Mouse (Mus musculus): ENCODE results near the gene Plekho2.

GRCm38 (mm10) chr9:65542111-65542524, 37.7 kb downstream of the Plekho2 start:
- TF ChIP-seq EP300 (IDR thresholded peaks at IDR 0.05; ENCODE audit: low read depth): no peak
- no peak for TF ChIP-seq CTCF (IDR thresholded peaks at IDR 0.05; ENCODE audit: low read depth)

All from heart, postnatal 0 days (tissue).